37 mouse cellular contexts compared by ENCODE assay signal in genomic region chr10:81189821-81190220, GRCm38 (mm10). TPM values are rescaled to one million over a fixed set of nuclear protein-coding genes. Genes with fewer than 3 reads are reported as not detected.
"Had no signal": no experiment of that assay in that cellular context is flagged by ENCODE, and none has a peak within 500 bp of the region (broad histone marks: within the 10 kb centered on the region; RNA-seq: fewer than 3 reads in every experiment).

No protein-coding gene starts in this region.

- H3K9me3 ChIP-seq: heart, embryonic 13.5 days; heart, embryonic 15.5 days; hindbrain, embryonic 12.5 days; kidney, embryonic 15.5 days; limb, embryonic 13.5 days; limb, embryonic 15.5 days; liver, embryonic 12.5 days had no signal

- H3K9ac ChIP-seq: heart, embryonic 13.5 days; heart, embryonic 15.5 days; hindbrain, embryonic 12.5 days; hindbrain, embryonic 14.5 days; kidney, embryonic 15.5 days; limb, embryonic 13.5 days; limb, embryonic 15.5 days; liver, embryonic 12.5 days; liver, embryonic 14.5 days had no signal

- H3K27ac ChIP-seq: heart, embryonic 15.5 days; hindbrain, embryonic 12.5 days; hindbrain, embryonic 14.5 days; kidney, embryonic 15.5 days; kidney, postnatal 0 days; limb, embryonic 13.5 days; liver, embryonic 12.5 days; liver, embryonic 14.5 days had no signal

- H3K4me3 ChIP-seq: heart, embryonic 13.5 days; heart, embryonic 15.5 days; hindbrain, embryonic 12.5 days; kidney, embryonic 15.5 days; limb, embryonic 13.5 days; limb, embryonic 15.5 days; liver, embryonic 12.5 days had no signal

- H3K4me2 ChIP-seq: heart, embryonic 11.5 days; heart, embryonic 13.5 days; heart, embryonic 15.5 days; hindbrain, embryonic 12.5 days; hindbrain, embryonic 14.5 days; kidney, embryonic 15.5 days; limb, embryonic 13.5 days; limb, embryonic 15.5 days; liver, embryonic 12.5 days had no signal

- ATAC-seq: hindbrain, embryonic 16.5 days; intestine, embryonic 16.5 days; liver, embryonic 12.5 days had no signal

- H3K27me3 ChIP-seq: heart, embryonic 15.5 days had no signal

- DNase-seq: gastrocnemius, postnatal 14 days; gastrocnemius, postnatal 36 days; heart, postnatal 36 days; kidney, adult 2 months; layer of hippocampus, adult 9-11 months; layer of hippocampus, postnatal 36 days; left cerebral cortex, postnatal 4 days had no signal

RNA-seq across cellular contexts. Expression of gene 4930442H23Rik, which starts 6.2 kb away (rescaled TPM):
- total RNA-seq: gastrocnemius, adult 8-10 months; gastrocnemius, postnatal 14 days; gastrocnemius, postnatal 36 days; heart, adult 18-20 months; heart, postnatal 14 days; heart, postnatal 36 days; hematopoietic stem cell, adult 5-6 weeks; layer of hippocampus, adult 18-20 months; layer of hippocampus, adult 8-10 months; layer of hippocampus, postnatal 14 days; layer of hippocampus, postnatal 36 days; left cerebral cortex, adult 18-20 months; left cerebral cortex, adult 8-10 months; left cerebral cortex, postnatal 10 days; left cerebral cortex, postnatal 25 days; left cerebral cortex, postnatal 4 days; liver, adult 2 months had no signal
- polyA plus RNA-seq: gonadal fat pad, adult 2 months; heart, embryonic 15.5 days; hindbrain, embryonic 12.5 days; hindbrain, embryonic 14.5 days; hindbrain, embryonic 16.5 days; intestine, embryonic 14.5 days; intestine, embryonic 16.5 days; kidney, adult 2 months; kidney, embryonic 15.5 days; kidney, postnatal 0 days; large intestine, adult 2 months; limb, embryonic 11.5 days; limb, embryonic 13.5 days; limb, embryonic 15.5 days; liver, adult 2 months; liver, embryonic 12.5 days; liver, embryonic 14.5 days; liver, embryonic 16.5 days had no signal

RNA-seq across cellular contexts. Expression of gene Nmrk2, which starts 12.0 kb away (rescaled TPM):
- total RNA-seq: hematopoietic stem cell, adult 5-6 weeks; left cerebral cortex, adult 18-20 months; left cerebral cortex, postnatal 10 days had no signal
- polyA plus RNA-seq: gonadal fat pad, adult 2 months; hindbrain, embryonic 12.5 days; hindbrain, embryonic 14.5 days; intestine, embryonic 16.5 days; kidney, embryonic 15.5 days; kidney, postnatal 0 days; large intestine, adult 2 months; liver, adult 2 months; liver, embryonic 12.5 days; liver, embryonic 14.5 days had no signal
